Mouse (Mus musculus) c-Kit-positive CD71-positive TER-119-negative erythroid progenitor cells, embryonic 14.5 days (primary cell): Measurements from ENCODE around the gene Ostf1.

Experiments used
- DNase-seq: peaks from one replicate; pipeline ENCODE4 v3.0.0-alpha.2; 2013; ENCODE audit warnings: low read depth

The Ostf1 gene

DNA sequence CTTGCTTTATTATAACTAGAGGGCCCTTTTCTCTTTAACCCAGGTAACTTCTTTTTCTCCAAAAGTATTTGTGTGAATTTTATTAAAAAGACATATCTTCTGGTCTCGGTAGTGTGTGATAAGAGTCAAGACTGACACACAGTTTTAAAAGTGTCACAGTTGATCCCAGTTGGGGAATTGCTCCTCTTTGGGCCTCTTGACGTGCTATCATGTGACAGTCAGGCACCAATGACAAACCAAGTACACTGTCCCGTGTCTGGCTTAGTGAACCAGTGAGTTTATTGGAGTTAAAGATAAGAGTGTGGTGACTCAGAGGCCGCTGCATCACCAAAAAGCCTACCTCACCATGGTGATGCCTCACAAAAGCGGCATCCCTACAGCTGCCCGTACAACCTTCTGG lies 12.5 kb upstream of the Ostf1 start:
- DNase-seq, result peak; percentile 77

DNA sequence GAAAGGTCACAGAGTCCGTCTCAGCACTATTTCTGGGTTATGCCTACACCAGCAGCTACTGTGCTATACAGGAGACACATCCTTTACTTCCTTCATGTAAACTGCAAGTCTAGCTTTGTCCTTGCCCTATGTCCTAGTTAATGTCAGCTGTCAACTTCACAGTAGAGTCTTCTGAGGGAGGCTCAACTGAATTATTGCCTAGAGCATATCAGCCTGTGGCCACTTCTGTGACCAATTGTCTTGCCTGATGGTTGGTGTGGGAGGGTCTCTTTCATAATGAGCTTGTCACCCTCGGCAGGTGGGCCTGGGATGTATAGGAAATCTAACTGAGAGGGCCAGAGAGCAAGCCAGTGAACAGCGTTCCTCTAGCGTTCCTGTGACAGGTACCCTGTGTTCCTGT lies 11.8 kb upstream of the Ostf1 start:
- no peak for DNase-seq

DNA sequence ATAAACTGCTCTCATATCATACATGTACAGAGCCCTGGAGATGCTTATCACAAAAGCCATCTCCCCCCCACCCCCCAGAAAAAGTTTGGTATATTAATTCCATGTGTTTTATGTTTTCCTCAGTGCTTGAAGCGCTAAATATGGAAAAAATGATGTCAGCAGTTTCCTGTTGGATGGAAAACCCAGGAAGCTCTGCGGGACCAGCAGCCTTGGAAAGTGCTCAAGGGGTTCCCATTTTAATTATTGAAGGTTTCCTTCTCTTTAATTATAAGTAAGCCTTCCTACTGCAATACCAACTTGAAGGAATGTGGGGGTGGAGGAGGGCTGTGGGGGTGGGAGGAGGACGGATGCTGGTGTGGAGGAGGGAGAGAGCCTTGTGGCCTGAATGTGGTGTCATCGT lies 9.4 kb upstream of the Ostf1 start:
- no peak for DNase-seq

DNA sequence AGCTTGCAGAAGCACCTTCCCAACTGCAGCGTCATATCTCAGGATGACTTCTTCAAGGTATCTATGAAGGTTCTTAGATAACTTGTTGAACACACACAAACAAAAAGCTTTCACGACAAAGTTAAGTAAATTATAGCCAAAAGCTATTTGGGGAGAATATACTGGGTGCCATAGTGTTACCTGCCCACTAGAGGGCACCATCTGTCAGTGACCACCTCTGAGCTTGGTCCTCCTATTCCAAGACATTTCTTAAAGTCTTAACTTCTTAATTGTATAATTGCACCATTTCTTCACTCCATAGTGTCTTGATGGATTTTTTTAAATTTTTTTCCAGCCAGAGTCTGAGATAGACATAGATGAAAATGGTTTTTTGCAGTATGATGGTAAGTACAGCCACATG lies 7.9 kb upstream of the Ostf1 start:
- DNase-seq, result no peak

DNA sequence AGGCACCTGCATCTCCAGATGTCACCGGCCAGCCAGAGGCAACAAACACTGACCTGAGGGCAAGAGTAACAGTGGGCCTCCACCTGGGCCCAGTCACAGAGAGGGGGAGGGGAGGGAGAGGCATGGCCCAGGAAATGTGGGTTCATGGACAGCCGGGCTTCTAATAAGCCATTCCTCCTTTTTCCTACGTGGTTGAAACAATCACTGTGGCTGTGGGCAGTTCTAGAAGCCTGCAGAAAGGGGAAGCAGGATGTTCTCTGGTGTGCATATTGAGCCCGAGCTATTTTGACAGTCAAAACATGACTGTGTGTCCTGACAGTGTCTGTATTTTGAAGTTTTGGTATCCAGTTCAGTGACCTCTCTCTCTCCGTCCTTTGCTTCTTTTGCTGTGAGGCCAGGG lies 7.3 kb upstream of the Ostf1 start:
- DNase-seq, result no peak

DNA sequence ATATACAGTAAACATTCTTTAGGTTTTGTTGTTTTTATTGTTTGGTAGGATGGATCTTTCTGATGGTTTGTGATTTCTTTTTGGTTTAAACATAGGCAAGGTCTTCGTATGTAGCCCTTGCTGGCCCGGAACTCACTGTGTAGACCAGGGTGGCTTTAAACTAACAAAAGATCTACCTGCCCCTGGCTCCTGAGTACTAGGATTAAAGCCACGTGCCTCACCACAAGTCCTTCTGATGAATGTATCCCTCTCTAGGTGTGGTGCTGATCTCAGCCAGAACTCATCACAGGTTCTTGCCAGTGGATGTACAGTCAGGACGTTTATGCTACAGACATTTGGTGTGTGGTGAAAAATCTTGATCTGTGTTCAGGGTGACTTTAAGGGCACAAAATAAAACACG lies 6.3 kb upstream of the Ostf1 start:
- no peak for DNase-seq

DNA sequence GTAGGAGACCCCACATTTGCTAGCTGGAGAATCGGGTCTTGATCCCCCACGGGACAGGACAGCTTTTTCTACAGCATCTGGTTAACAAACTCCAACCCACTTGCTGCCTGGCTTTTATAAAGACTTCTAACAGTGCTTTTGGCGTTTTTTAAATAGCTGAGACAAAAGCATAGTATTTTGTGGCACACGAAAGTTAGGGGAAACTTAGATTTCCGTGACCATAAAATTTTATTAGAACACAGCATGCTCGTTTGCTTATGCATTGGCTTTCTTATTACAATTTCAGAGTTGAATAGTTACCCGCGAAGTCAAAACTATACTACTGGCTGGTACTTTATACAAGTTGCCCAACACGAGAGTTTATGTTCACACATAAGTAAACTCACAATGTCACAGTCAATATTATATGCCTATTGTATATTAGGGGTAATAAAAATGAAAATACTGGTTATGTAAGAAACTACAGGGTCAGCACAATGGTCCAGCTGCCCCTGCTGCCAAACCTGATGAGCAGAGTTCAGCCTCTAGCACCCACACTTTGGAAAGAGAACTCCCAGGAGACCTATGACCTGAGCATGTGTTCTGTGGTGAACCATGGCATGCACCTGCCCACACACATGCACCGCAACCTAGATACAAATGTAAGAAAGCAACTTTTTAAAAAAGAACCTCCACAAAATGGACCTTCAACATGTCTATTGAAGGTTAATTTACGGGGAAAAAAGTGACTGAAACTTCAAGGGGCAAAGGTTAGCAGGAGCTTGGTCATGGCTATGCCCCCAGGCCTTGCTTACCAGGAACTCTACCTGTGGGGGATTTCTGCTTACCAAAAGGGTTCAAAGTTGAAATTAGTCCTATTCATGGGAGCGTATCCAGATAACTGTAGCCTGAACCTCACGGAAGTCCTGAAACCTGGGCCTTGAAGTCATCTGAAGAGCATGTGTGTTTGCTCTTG lies 885 bp upstream of the Ostf1 start:
- DNase-seq, result no peak

DNA sequence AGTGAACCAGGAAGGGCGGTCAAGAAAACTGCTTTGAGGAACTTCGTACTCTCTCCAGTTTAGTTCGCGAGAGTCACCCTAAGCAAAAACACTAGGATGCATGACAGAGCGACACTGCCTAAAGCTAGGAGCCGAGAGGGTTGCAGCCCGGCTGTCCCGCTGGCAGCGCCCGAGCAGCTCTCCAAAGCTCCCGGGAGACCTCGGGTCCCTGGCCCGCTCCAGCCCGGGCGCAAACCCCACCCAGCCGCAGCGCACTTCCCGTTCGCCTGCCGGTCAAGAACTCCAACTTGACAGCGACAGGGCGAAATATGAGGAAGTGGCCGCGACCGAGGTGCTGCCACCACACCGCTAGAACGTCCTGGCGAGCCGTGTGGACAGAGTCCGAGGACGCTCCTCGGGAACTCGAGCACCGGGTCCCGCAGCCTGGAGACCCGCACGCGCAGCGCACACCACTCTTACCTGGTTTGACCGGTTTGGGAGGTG lies 421 bp downstream of the Ostf1 start:
- DNase-seq, result no peak

DNA sequence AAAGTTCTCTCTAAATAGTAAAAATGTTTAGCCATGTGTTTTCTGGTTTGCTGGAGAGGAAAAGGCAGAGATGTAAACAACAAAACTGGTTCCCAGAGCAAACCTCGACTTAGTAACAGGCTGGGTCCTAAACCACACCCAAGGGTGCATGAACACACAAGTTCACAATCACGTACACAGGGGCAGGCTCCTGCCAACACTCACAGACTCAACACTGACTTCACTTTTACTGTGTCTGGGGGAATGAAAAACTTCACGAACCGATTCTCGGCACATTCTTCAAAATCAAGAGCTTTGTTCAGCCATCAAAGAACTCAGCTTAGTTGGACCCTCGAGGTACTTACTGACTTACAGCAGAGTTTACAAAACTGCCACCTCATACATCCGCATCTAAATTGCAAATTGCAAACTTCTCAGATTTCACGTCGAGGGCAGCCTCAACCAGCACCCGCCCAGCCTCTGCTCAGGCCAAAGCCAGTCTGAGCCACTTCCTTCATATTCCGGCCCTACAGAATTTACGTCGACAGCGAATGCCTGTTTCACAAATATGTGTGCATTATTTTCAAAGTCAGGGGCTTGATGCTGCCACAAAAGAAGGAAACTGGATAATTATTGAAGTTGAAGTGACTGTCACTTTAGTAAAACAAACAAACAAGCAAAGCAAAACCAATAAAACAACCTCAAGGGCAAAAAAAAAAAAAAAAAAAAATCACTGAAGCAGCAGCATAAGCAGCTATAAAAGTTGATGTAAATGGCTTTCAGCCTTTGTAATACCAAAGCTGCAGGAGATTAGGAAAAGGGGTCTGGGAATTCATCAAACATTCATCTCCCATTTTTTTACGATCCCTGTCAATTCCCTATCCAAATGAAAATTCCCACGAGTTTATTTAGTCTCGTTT lies 1.2 kb downstream of the Ostf1 start:
- DNase-seq, result no peak

DNA sequence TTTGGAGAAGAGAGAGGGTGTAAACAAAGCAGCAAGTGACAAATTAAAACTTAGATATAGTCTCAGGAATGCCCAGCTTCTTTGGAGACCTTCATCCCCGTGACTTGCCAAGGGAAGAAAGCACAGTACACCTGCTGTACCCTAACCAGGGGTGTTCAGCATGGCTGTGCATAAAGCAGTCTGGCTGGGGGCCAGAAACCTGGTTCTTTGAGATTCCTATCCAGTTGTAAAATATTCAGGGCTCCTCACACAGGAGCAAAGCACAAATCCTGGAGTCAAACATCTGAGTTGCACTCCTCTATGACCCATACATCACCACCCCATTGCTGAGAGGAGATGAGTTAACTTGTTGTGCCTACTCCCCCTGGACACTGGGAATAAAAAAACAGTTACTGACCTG lies 2.0 kb downstream of the Ostf1 start:
- no peak for DNase-seq

DNA sequence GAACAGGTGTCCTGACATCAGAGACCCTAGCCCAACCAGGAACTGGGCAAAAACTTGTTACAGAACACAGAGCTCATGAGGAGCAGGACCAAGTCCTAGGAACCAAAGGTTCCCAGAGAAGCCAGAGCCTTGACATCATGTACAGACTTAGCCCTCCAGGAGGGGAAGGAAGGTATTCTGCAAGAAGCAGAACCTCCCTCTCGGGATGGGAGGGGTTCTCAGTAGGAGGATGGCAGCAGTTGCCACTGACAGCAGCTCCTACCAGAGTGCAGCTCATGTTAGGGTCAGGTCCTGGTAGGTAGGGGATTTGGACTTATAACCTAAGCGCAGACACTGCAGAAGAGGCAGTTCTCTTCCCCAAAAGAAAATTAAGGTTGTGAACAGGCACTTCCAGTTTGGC lies 7.7 kb downstream of the Ostf1 start:
- no peak for DNase-seq

DNA sequence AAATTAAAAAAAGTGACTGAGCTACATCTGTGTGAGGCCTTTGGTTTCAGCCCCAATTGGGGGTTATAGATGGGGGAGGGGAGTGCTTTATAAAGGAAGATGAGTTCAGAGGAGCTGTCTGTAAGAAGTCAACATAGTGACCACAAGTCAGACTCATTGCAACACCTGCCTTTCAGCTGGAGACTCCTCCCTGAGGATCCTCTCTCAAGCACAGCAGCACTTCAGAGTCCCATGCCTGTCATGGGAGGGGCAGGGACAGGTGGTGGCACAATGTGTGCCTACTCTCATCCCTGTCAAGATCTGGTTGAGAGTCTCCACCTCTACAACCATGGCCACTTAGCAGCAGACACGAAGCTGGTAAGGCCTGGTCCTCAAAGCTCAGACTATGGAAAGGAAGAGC lies 11.9 kb downstream of the Ostf1 start:
- no peak for DNase-seq

DNA sequence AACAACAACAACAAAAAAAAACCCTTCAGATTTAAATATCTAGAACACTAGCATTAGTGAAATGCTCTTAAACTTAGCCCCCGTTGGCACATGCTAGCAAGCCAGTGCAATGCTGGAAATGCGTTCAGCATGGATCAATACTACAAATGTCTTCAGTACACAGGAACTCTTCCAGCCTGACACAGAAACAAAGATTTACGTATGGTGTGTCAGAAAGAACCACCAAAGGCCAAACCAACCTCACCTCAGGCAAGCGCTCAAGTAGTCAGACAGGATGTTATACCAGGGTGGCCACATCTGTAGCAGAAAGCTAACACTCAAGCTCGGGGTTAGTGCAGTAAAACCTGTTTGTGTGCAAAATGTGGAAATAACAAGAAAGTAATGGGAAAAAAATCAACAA lies 12.6 kb downstream of the Ostf1 start:
- DNase-seq, result no peak

DNA sequence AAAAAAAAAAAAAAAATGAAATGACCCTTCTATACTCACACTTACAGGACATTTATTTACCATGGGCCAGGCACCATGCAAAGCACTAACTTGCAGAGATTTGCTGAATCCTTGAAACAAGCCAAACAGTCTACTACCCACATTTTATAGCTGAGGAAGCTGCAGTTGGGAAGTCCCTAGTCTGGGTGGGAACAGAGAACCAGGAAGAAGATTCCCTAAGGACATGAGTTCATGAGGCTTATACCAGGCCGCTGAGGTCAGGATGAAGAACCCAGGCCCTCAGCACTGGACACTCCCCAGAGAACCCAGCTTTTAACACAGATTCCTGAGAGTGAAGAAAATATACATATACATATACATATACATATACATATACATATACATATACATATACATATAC lies 14.1 kb downstream of the Ostf1 start:
- DNase-seq, result no peak

DNA sequence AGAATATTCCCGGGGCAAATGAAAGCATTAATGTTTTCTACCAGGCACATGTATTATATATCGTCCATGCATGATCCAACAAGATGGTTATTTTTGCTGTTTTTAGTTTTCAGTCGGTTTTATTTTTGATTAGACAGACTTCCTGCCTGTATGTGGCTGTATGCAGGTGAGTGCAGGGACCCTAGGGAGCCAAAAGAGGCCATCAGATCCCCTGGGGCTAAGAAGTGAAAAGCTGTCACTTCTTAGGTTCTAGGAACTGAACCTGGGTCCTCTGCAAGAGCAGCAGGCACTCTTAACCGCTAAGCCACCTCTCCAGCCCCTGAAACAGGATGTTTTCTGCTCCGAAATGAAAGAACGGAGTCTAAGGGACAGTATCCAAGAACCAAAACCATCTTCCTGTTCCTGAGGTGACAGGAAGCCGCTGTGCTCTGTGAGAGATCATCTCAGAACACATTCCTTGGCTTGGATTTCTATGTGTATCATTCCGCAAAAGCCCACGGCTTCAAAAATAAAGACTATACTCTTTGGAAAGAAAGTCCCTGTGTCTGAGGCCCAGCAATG lies 15.9 kb downstream of the Ostf1 start:
- DNase-seq, result no peak

DNA sequence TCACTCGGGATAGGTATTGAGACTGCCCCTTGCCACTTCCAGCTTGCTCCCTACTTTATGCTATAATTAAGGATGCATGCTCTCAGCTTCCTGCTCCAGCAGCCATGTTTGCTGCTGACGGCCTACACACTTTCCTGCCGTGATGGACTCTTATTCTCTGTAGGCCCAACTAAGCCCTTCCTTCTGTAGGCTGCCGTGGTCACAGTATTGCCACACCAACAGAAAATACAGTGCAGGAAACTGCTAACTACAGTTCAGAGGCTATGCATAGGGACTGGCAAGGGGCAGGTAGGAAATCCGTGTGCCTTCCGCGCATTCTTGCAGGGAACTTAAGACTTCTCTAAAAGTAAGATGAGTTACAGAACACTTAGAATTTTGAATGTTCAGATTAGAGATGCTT lies 17.3 kb downstream of the Ostf1 start:
- no peak for DNase-seq

DNA sequence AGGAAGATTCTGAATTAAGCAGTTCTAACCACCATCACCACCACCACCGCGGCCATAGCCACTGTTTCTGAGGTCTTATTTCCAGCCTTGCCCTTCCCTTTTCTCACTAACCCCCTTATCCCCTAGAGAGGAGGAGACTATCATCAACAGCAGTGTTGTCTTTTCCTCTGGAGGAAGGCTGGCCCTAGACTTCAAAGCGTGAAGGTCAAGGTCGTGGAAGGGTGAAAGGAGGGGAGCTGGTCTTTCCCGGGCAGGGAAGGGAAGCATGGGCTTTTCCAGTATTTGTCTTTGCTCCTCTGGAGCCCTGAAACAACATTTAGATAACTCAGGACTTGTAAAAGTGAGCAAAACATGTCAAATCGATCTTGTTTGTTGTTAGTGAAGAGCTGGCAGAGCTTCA lies 22.6 kb downstream of the Ostf1 start:
- DNase-seq, result no peak

DNA sequence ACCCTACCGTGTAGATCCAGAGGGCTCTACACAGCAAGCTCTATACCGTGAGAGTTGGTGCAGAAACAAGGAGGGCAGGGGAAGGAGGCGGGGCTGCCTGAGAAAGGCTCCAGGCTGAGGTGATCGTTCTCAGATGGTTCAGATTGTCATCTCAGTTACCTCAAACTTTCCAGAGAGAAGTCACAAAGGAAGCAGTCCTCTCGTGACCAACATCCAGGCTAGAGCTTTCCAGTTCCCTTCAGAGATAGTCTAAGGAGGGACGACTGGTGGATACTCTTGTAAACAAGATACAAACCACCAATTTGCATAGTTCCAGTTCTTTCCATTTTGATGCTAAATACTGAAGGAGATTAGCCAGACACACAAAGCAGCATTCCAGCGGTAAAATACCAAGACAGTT lies 23.7 kb downstream of the Ostf1 start:
- DNase-seq, result no peak

DNA sequence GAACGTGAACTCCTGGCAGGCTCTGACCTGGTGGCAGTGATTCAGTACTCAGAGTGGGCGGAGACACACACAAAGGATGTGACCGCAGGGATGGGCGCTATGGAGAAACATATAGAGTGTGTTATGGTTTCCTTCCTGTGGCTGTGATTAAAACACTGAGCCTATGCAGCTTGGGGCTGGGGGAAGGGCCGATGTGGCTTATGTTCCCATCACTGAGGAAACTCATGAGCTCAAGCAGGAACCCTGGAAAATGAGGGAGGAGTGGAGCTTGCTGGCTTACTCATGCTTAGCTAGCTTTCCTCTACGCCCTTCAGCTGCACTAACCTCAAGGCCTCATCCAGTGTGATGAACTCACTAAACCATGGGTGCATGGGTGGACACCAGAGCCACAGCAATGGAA lies 28.6 kb downstream of the Ostf1 start:
- no peak for DNase-seq

DNA sequence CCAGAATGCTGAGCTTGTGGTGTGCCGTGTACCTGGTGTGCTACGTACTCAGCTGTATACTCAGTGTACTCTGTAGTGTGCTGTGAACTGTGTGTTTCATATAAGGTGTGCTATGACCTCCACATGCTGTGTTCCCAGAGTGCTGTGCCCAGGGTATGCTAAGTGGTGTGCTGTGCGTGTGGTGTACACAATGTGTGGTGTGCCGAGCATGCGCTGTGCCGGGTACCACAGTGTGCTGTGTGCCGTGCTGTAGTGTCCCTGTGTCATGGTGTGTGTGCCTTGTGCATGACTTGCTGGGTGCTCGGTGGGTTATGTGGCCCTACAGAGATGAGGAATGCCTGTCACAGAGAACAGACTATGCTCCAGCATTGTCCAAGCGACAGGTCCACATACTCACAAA lies 31.0 kb downstream of the Ostf1 start:
- DNase-seq, result no peak

DNA sequence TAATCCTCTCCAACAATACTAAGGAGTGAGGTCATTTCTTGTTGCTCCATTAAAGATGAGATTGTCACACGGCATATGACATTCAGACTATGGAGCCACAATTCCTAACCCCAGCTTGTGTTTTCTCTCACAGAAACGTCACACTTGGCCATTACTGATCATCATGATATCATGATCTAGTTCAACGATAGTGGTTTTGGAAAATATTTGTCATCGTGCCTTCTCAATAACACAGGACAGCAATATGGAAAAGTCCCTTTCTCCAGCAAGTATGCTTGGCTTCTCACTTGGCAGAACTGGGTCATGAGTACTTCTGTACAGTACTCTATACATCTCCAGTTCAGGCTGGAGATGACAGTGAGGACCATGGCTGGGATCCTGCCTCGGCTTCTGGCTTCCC lies 32.0 kb downstream of the Ostf1 start:
- DNase-seq, result no peak

DNA sequence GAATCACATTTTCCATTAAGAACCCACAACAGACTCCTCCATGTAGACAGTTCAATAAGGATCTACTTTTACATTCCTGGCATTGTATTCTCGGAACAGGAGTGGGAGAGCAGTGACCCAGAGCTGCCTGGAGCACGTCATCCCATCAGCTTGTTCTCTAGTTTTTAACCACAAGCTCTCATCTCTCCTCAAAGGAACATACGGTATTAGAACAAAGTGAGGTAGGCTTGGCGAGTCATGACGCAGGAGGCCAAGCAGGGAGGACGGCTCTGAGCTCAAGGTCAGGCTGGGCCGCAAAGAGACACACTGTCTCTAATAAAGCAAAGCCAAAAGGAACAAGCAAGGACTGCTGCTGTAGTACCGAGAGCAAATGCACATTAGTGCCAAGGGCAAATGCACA lies 32.6 kb downstream of the Ostf1 start:
- DNase-seq, result no peak
